Mouse (Mus musculus): ENCODE measurements around the gene Zc3hav1.
"Not testable (repeated sequence)": the region's sequence is repeated elsewhere in the genome, so short reads cannot be mapped to it uniquely, and the experiment has no call there.

The Zc3hav1 gene

GRCm38 (mm10) chr6:38353811-38354722, at the start of gene Zc3hav1:
Gene Zc3hav1, minus strand, starts transcription at chr6:38354603.
- peak; percentile 21 for DNase-seq

- DNase-seq: peak; percentile 38
These were observed 35.3 kb upstream of the Zc3hav1 start for GRCm38 (mm10) chr6:38389671-38390070.

- DNase-seq: peak; percentile 85
These were observed 26.8 kb upstream of the Zc3hav1 start, which contains the start of gene Ttc26 for GRCm38 (mm10) chr6:38381129-38381771. Gene Ttc26, plus strand, starts transcription at chr6:38381469.

- no peak for DNase-seq
These were observed 26.3 kb upstream of the Zc3hav1 start for GRCm38 (mm10) chr6:38380764-38381128.

GRCm38 (mm10) chr6:38374271-38374670, 19.9 kb upstream of the Zc3hav1 start:
- DNase-seq: no peak

- DNase-seq: no peak
These were observed 15.5 kb upstream of the Zc3hav1 start for GRCm38 (mm10) chr6:38369945-38370344.

GRCm38 (mm10) chr6:38364121-38364520, 9.7 kb upstream of the Zc3hav1 start:
- no peak for DNase-seq

- no peak for DNase-seq
These were observed 9.0 kb upstream of the Zc3hav1 start for GRCm38 (mm10) chr6:38363370-38363769.

GRCm38 (mm10) chr6:38361937-38362336, 7.5 kb upstream of the Zc3hav1 start:
- no peak for DNase-seq

GRCm38 (mm10) chr6:38361065-38361464, 6.7 kb upstream of the Zc3hav1 start:
- DNase-seq: no peak

GRCm38 (mm10) chr6:38359736-38360499, 5.5 kb upstream of the Zc3hav1 start:
- DNase-seq: no peak

GRCm38 (mm10) chr6:38359044-38359735, 4.8 kb upstream of the Zc3hav1 start:
- not testable (repeated sequence) for DNase-seq

GRCm38 (mm10) chr6:38358253-38359027, 4.0 kb upstream of the Zc3hav1 start:
- no peak for DNase-seq

GRCm38 (mm10) chr6:38357603-38358252, 3.3 kb upstream of the Zc3hav1 start:
- DNase-seq: no peak

- DNase-seq: not testable (repeated sequence)
These were observed 2.4 kb upstream of the Zc3hav1 start for GRCm38 (mm10) chr6:38356661-38357433.

- DNase-seq: no peak
These were observed 1.5 kb upstream of the Zc3hav1 start for GRCm38 (mm10) chr6:38355862-38356261.

GRCm38 (mm10) chr6:38355354-38355823, 986 bp upstream of the Zc3hav1 start:
- DNase-seq: no peak

- DNase-seq: no peak
These were observed 435 bp upstream of the Zc3hav1 start for GRCm38 (mm10) chr6:38354723-38355353.

GRCm38 (mm10) chr6:38353181-38353580, 1.2 kb downstream of the Zc3hav1 start:
- no peak for DNase-seq

GRCm38 (mm10) chr6:38352451-38352850, 2.0 kb downstream of the Zc3hav1 start:
- DNase-seq: no peak
